ENCODE assay signal across 8 mouse cellular contexts in genomic region chr7:25274571-25274970, GRCm38 (mm10). TPM values are rescaled to one million over a fixed set of nuclear protein-coding genes. Genes with fewer than 3 reads are reported as not detected.
A peak's percentile ranks its signal among the peaks of the same experiment; 100 is the strongest.
DNase-seq lines count a peak whose midpoint lies in the region; ATAC-seq and TF ChIP-seq lines count a peak whose summit lies in the region.

No protein-coding gene starts in this region.

- no peak overlapping the region for H3K4me3 ChIP-seq in forebrain, embryonic 11.5 days (ENCODE audit: low read depth, low read length)
- H3K4me3 ChIP-seq in forebrain, embryonic 12.5 days (replicated peaks) = no peak overlapping the region
- no peak overlapping the region for H3K4me3 ChIP-seq in neural tube, embryonic 12.5 days
- no peak overlapping the region for H3K4me3 ChIP-seq in limb, embryonic 14.5 days (replicated peaks; ENCODE audit: low read length)

- H3K4me1 ChIP-seq in forebrain, embryonic 11.5 days (replicated peaks; ENCODE audit: control insufficient read depth, insufficient read depth, low read length) = peaks cover 18% of the 10 kb centered on the region
- peaks cover 30% of the 10 kb centered on the region for H3K4me1 ChIP-seq in forebrain, embryonic 12.5 days
- peaks cover 43% of the 10 kb centered on the region for H3K4me1 ChIP-seq in neural tube, embryonic 12.5 days
- peaks cover 34% of the 10 kb centered on the region for H3K4me1 ChIP-seq in limb, embryonic 14.5 days (ENCODE audit: control insufficient read depth, insufficient read depth, low read length)

- no peak for ATAC-seq in forebrain, embryonic 11.5 days (replicated peaks; ENCODE audit: low FRiP score)
- ATAC-seq in forebrain, embryonic 12.5 days (ENCODE audit: low FRiP score) = no peak
- no peak for ATAC-seq in neural tube, embryonic 12.5 days (ENCODE audit: low FRiP score, low read depth)
- ATAC-seq in limb, embryonic 14.5 days (ENCODE audit: low FRiP score, low read depth) = no peak

- H3K9me3 ChIP-seq in forebrain, embryonic 11.5 days (ENCODE audit: control insufficient read depth, low read length) = no peaks in the 10 kb centered on the region
- no peaks in the 10 kb centered on the region for H3K9me3 ChIP-seq in forebrain, embryonic 12.5 days
- no peaks in the 10 kb centered on the region for H3K9me3 ChIP-seq in neural tube, embryonic 12.5 days
- H3K9me3 ChIP-seq in limb, embryonic 14.5 days (ENCODE audit: control insufficient read depth, low read length) = no peaks in the 10 kb centered on the region

- H3K27ac ChIP-seq in forebrain, embryonic 11.5 days (ENCODE audit: low read depth, low read length) = no peak overlapping the region
- no peak overlapping the region for H3K27ac ChIP-seq in forebrain, embryonic 12.5 days
- no peak overlapping the region for H3K27ac ChIP-seq in neural tube, embryonic 12.5 days
- no peak overlapping the region for H3K27ac ChIP-seq in limb, embryonic 14.5 days (replicated peaks; ENCODE audit: low read depth, low read length)

- no peak for TF ChIP-seq POLR2A in limb, embryonic 14.5 days (IDR thresholded peaks at IDR 0.05; ENCODE audit: borderline replicate concordance, extremely low read depth, insufficient read depth, insufficient read length)

- DNase-seq in forebrain, embryonic 11.5 days (ENCODE audit: low spot score) = peak; percentile 44
- no peak for DNase-seq in neural tube, embryonic 10.5 days (ENCODE audit: extremely low spot score, low spot score)
- DNase-seq in limb, embryonic 14.5 days (ENCODE audit: low spot score) = no peak
- DNase-seq in thymus, postnatal 0 days (ENCODE audit: low spot score) = peak; percentile 50
- DNase-seq in kidney, adult 8-10 months = no peak
- DNase-seq in right cerebral cortex, postnatal 36 days (ENCODE audit: low spot score in 2 of 2) = no peak

- H3K36me3 ChIP-seq in forebrain, embryonic 11.5 days (ENCODE audit: control insufficient read depth, insufficient read depth, low read length) = no peaks in the 10 kb centered on the region; the same call in 1 of the 2 replicates
- H3K36me3 ChIP-seq in forebrain, embryonic 12.5 days (replicated peaks) = peaks cover 30% of the 10 kb centered on the region
- H3K36me3 ChIP-seq in neural tube, embryonic 12.5 days = peaks cover 32% of the 10 kb centered on the region
- peaks cover 42% of the 10 kb centered on the region for H3K36me3 ChIP-seq in limb, embryonic 14.5 days (ENCODE audit: control insufficient read depth, insufficient read depth, low read length)

- no peak overlapping the region for H3K4me2 ChIP-seq in forebrain, embryonic 11.5 days (ENCODE audit: low read depth, low read length, severe bottlenecking)
- H3K4me2 ChIP-seq in forebrain, embryonic 12.5 days = no peak overlapping the region
- H3K4me2 ChIP-seq in neural tube, embryonic 12.5 days (replicated peaks) = 0 out of 2 replicates have a peak overlapping the region, but pooled peaks have one; percentile 12
- no peak overlapping the region for H3K4me2 ChIP-seq in limb, embryonic 14.5 days (replicated peaks; ENCODE audit: low read depth, low read length, severe bottlenecking)

- 69% methylated on average over 5 of the region's 5 CpGs for WGBS in forebrain, embryonic 11.5 days
- WGBS in forebrain, embryonic 12.5 days = 75% methylated on average over 5 of the region's 5 CpGs
- WGBS in neural tube, embryonic 12.5 days = 63% methylated on average over 5 of the region's 5 CpGs
- WGBS in limb, embryonic 14.5 days = 45% methylated on average over 5 of the region's 5 CpGs

- H3K9ac ChIP-seq in forebrain, embryonic 11.5 days (ENCODE audit: low read length) = no peak overlapping the region; the same call in 1 of the 2 replicates
- no peak overlapping the region for H3K9ac ChIP-seq in forebrain, embryonic 12.5 days
- no peak overlapping the region for H3K9ac ChIP-seq in neural tube, embryonic 12.5 days
- H3K9ac ChIP-seq in limb, embryonic 14.5 days (ENCODE audit: low read depth, low read length, severe bottlenecking) = 0 out of 2 replicates have a peak overlapping the region, but pooled peaks have one; percentile 25

- H3K27me3 ChIP-seq in forebrain, embryonic 11.5 days (ENCODE audit: control insufficient read depth, insufficient read depth, low read length) = no peaks in the 10 kb centered on the region
- H3K27me3 ChIP-seq in forebrain, embryonic 12.5 days = no peaks in the 10 kb centered on the region
- no peaks in the 10 kb centered on the region for H3K27me3 ChIP-seq in neural tube, embryonic 12.5 days (replicated peaks)
- H3K27me3 ChIP-seq in limb, embryonic 14.5 days (ENCODE audit: control insufficient read depth, insufficient read depth, low read length) = no peaks in the 10 kb centered on the region

RNA-seq across cellular contexts. Expression of gene Cic, which starts 7.1 kb away (rescaled TPM):
- polyA plus RNA-seq in forebrain, embryonic 11.5 days (2014; fragmentation: Nextera tagmentation; extraction: Ambion mirVana) = 40.3 and 44.2 TPM in 2 replicates
- polyA plus RNA-seq in forebrain, embryonic 12.5 days (2016; fragmentation: Nextera tagmentation; extraction: Ambion mirVana) = 40.8 and 46.9 TPM in 2 replicates
- 44.2 and 45.0 TPM in 2 replicates for polyA plus RNA-seq in neural tube, embryonic 12.5 days (2016; fragmentation: Nextera tagmentation; extraction: Ambion mirVana)
- 155 and 206 TPM in 2 replicates for polyA plus RNA-seq in limb, embryonic 14.5 days (2012; rRNA removed)
- polyA plus RNA-seq in limb, embryonic 14.5 days (2014; fragmentation: Nextera tagmentation; extraction: Ambion mirVana) = 48.9 and 58.1 TPM in 2 replicates
- polyA plus RNA-seq in thymus, postnatal 0 days (2015; fragmentation: Nextera tagmentation; extraction: Ambion mirVana) = 28.4 and 37.2 TPM in 2 replicates

RNA-seq across cellular contexts. Expression of gene Pafah1b3, which starts 23.2 kb away (rescaled TPM):
- polyA plus RNA-seq in forebrain, embryonic 11.5 days (2014; fragmentation: Nextera tagmentation; extraction: Ambion mirVana) = 298 and 321 TPM in 2 replicates
- polyA plus RNA-seq in forebrain, embryonic 12.5 days (2016; fragmentation: Nextera tagmentation; extraction: Ambion mirVana) = 378 and 384 TPM in 2 replicates
- polyA plus RNA-seq in neural tube, embryonic 12.5 days (2016; fragmentation: Nextera tagmentation; extraction: Ambion mirVana) = 400 and 431 TPM in 2 replicates
- 266 and 343 TPM in 2 replicates for polyA plus RNA-seq in limb, embryonic 14.5 days (2012; rRNA removed)
- 234 and 252 TPM in 2 replicates for polyA plus RNA-seq in limb, embryonic 14.5 days (2014; fragmentation: Nextera tagmentation; extraction: Ambion mirVana)
- polyA plus RNA-seq in thymus, postnatal 0 days (2015; fragmentation: Nextera tagmentation; extraction: Ambion mirVana) = 142 TPM in 2 replicates

RNA-seq across cellular contexts. Expression of gene Erf, which starts 24.0 kb away (rescaled TPM):
- polyA plus RNA-seq in forebrain, embryonic 11.5 days (2014; fragmentation: Nextera tagmentation; extraction: Ambion mirVana) = 14.6 and 17.5 TPM in 2 replicates
- 10.3 and 13.0 TPM in 2 replicates for polyA plus RNA-seq in forebrain, embryonic 12.5 days (2016; fragmentation: Nextera tagmentation; extraction: Ambion mirVana)
- polyA plus RNA-seq in neural tube, embryonic 12.5 days (2016; fragmentation: Nextera tagmentation; extraction: Ambion mirVana) = 11.9 and 13.1 TPM in 2 replicates
- polyA plus RNA-seq in limb, embryonic 14.5 days (2012; rRNA removed) = 99.2 and 127 TPM in 2 replicates
- polyA plus RNA-seq in limb, embryonic 14.5 days (2014; fragmentation: Nextera tagmentation; extraction: Ambion mirVana) = 33.2 and 37.9 TPM in 2 replicates
- polyA plus RNA-seq in thymus, postnatal 0 days (2015; fragmentation: Nextera tagmentation; extraction: Ambion mirVana) = 4.5 and 6.4 TPM in 2 replicates

RNA-seq across cellular contexts. Expression of gene Prr19, which starts 26.6 kb away (rescaled TPM):
- 1.1 and 1.7 TPM in 2 replicates for polyA plus RNA-seq in forebrain, embryonic 11.5 days (2014; fragmentation: Nextera tagmentation; extraction: Ambion mirVana)
- 1.3 and 1.7 TPM in 2 replicates for polyA plus RNA-seq in forebrain, embryonic 12.5 days (2016; fragmentation: Nextera tagmentation; extraction: Ambion mirVana)
- 1.1 and 1.5 TPM in 2 replicates for polyA plus RNA-seq in neural tube, embryonic 12.5 days (2016; fragmentation: Nextera tagmentation; extraction: Ambion mirVana)
- 0.99 and 1.1 TPM in 2 replicates for polyA plus RNA-seq in limb, embryonic 14.5 days (2012; rRNA removed)
- polyA plus RNA-seq in limb, embryonic 14.5 days (2014; fragmentation: Nextera tagmentation; extraction: Ambion mirVana) = 0.44 and 0.53 TPM in 2 replicates
- 0.22 and 0.23 TPM in 2 replicates for polyA plus RNA-seq in thymus, postnatal 0 days (2015; fragmentation: Nextera tagmentation; extraction: Ambion mirVana)

RNA-seq across cellular contexts. Expression of gene Tmem145, which starts 31.3 kb away (rescaled TPM):
- 6.7 and 7.7 TPM in 2 replicates for polyA plus RNA-seq in forebrain, embryonic 11.5 days (2014; fragmentation: Nextera tagmentation; extraction: Ambion mirVana)
- polyA plus RNA-seq in forebrain, embryonic 12.5 days (2016; fragmentation: Nextera tagmentation; extraction: Ambion mirVana) = 11.9 and 12.1 TPM in 2 replicates
- polyA plus RNA-seq in neural tube, embryonic 12.5 days (2016; fragmentation: Nextera tagmentation; extraction: Ambion mirVana) = 26.0 and 28.3 TPM in 2 replicates
- polyA plus RNA-seq in limb, embryonic 14.5 days (2012; rRNA removed) = 4.4 and 7.9 TPM in 2 replicates
- polyA plus RNA-seq in limb, embryonic 14.5 days (2014; fragmentation: Nextera tagmentation; extraction: Ambion mirVana) = 0.80 and 2.2 TPM in 2 replicates
- not detected in 2 replicates for polyA plus RNA-seq in thymus, postnatal 0 days (2015; fragmentation: Nextera tagmentation; extraction: Ambion mirVana)

Comparison
In these comparisons a context has a peak if more than half of its experiments do, and no peak if none do; other contexts are left out.
1. DNase-seq: peak in forebrain, embryonic 11.5 days (single experiment) and thymus, postnatal 0 days (single experiment); none in neural tube, embryonic 10.5 days (single experiment), limb, embryonic 14.5 days (single experiment), kidney, adult 8-10 months (0 of 2) and right cerebral cortex, postnatal 36 days (0 of 2).